Mouse (Mus musculus) embryonic fibroblast, embryonic 13.5 days (primary cell): Measurements from ENCODE around the gene 4933427D14Rik.

Experiments
- CTCF ChIP-seq: IDR thresholded peaks from 2 replicates; pipeline ENCODE4 v1.5.1; 2011; ENCODE audit warnings: mild to moderate bottlenecking, control low read depth, low read length, moderate library complexity, borderline replicate concordance; ENCODE audit not compliant: insufficient read depth
- POLR2A ChIP-seq: IDR thresholded peaks from 2 replicates; pipeline ENCODE4 v1.6.1; 2011; ENCODE audit warnings: low read depth, mild to moderate bottlenecking, control low read depth, low read length, moderate library complexity

DNA sequence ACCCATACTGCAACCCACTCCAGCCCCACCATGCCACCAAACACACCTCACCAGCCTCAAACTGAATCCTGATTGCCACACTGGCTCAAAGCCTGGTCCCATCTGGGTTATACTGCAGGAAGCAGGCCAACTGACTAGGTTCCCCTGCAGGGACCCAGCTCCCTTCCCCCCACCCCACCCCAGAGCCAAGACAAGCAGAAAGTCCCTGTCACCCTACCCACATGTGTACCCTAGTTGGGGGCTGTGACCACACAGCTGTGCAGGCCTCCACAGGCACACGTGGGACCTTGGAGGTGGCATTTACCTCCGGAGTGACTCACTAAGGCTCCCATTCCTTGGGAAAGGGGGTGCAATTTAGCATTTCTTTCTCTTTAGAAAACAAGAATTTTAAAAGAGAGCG lies 76.8 kb downstream of the 4933427D14Rik start:
- TF ChIP-seq CTCF (no peak), POLR2A (no peak)
